Mouse (Mus musculus) CD8-positive naive resting alpha-beta T cell, adult 57 days (primary cell): ENCODE results near the gene Kng1. TPM values are rescaled to one million over a fixed set of nuclear protein-coding genes. Genes with fewer than 3 reads are reported as not detected.

Source experiments
- total RNA-seq: library from RNA; stranded (reverse); gene quantifications from one replicate; pipeline ENCODE4 v1.2.4, GENCODE M21; 2023

Gene Kng1
- not detected for total RNA-seq

GRCm38 (mm10) chr16:23057668-23058447 lies at the start of gene Kng1:
Gene Kng1 (plus strand): TSS chr16:23057865.

GRCm38 (mm10) chr16:23028966-23029600 lies 28.6 kb upstream of the Kng1 start, which contains the start of gene Kng2:
Gene Kng2 (minus strand): TSS chr16:23029482.

GRCm38 (mm10) chr16:23107231-23107942 lies 49.7 kb downstream of the Kng1 start, which contains the start of gene Eif4a2:
Gene Eif4a2 (plus strand): TSS chr16:23107444.

GRCm38 (mm10) chr16:23127673-23128375 lies 70.2 kb downstream of the Kng1 start, which contains the start of gene Rfc4:
Gene Rfc4 (minus strand): TSS chr16:23127737.

Other genes starting within 250 kb of the Kng1 start
- gene Crygs, start 246.3 kb upstream of the Kng1 start, total RNA-seq: not detected
- gene Tbccd1, start 200.2 kb upstream of the Kng1 start, total RNA-seq: 15.9 TPM
- 47.6 TPM for gene Dnajb11, start 200.0 kb upstream of the Kng1 start, total RNA-seq
- gene Ahsg, start 166.6 kb upstream of the Kng1 start, total RNA-seq: not detected
- not detected for gene Fetub, start 139.5 kb upstream of the Kng1 start, total RNA-seq
- gene Hrg, start 106.8 kb upstream of the Kng1 start, total RNA-seq: not detected
- not detected for gene Kng2, start 28.4 kb upstream of the Kng1 start, total RNA-seq
- 1,147 TPM for gene Eif4a2, start 49.6 kb downstream of the Kng1 start, total RNA-seq
- 10.1 TPM for gene Rfc4, start 69.9 kb downstream of the Kng1 start, total RNA-seq
- not detected for gene Adipoq, start 88.7 kb downstream of the Kng1 start, total RNA-seq
- 81.4 TPM for gene St6gal1, start 166.9 kb downstream of the Kng1 start, total RNA-seq